Comparison of ENCODE assay signal across 11 mouse cellular contexts in the genomic region with DNA sequence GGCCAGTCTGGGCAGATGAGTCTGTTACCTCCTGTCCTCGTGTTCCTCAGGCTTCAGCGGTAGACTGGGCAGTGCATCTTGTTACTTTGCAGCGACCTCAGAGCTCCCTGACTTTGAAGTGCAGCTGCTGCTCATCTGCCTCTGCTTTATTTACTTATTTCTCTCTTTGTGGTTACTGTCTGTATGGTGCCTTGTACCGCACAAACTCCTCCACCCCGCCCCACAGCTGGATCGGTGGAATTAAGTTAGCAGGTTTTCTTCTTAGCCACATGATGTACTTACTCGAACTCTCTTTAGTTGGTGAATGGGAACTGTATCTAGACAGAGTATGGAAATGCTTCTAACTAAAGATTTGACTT. TPM values are rescaled to one million over a fixed set of nuclear protein-coding genes. Genes with fewer than 3 reads are reported as not detected.
DNase-seq lines count a peak whose midpoint lies in the region; ATAC-seq and TF ChIP-seq lines count a peak whose summit lies in the region.
"Had no signal": no experiment of that assay in that cellular context is flagged by ENCODE, and none has a peak within 500 bp of the region (broad histone marks: within the 10 kb centered on the region; RNA-seq: fewer than 3 reads in every experiment).

No protein-coding gene starts in this region.

- H3K4me3 ChIP-seq in bone marrow, adult 2 months (replicated peaks; ENCODE audit: control insufficient read depth, low read depth, low read length), result peak overlapping the region; percentile 4
- H3K4me3 ChIP-seq in macrophage (ENCODE audit: inconsistent target), result peak overlapping the region; percentile 8; the same call in 1 of the 2 replicates
- H3K4me3 ChIP-seq: forebrain, embryonic 12.5 days; heart, adult 2 months; hindbrain, embryonic 15.5 days had no signal

- ATAC-seq in CD4-positive, CD25-positive, alpha-beta regulatory T cell, adult 4 months, result peak; percentile 49
- ATAC-seq: Patski had no signal

- intact Hi-C loops in left cerebral cortex, postnatal 10 days (cut with DNase I), result no loop called here

- peaks cover 13% of the 10 kb centered on the region for H3K4me1 ChIP-seq in bone marrow, adult 2 months (ENCODE audit: control insufficient read depth, insufficient read depth, low read length)
- H3K4me1 ChIP-seq: forebrain, embryonic 12.5 days; hindbrain, embryonic 15.5 days had no signal

- H3K79me2 ChIP-seq in macrophage (ENCODE audit: inconsistent target), result peaks cover 82% of the 10 kb centered on the region

- H3K27ac ChIP-seq in bone marrow, adult 2 months (ENCODE audit: control insufficient read depth, insufficient read depth, low read depth, low read length, poor library complexity), result peak overlapping the region; percentile 87
- peak overlapping the region; percentile 92 for H3K27ac ChIP-seq in macrophage
- H3K27ac ChIP-seq: forebrain, embryonic 12.5 days; heart, adult 2 months; hindbrain, embryonic 15.5 days had no signal

- peaks cover 51% of the 10 kb centered on the region for H3K36me3 ChIP-seq in macrophage (ENCODE audit: inconsistent target)
- H3K36me3 ChIP-seq in splenic B cell, adult 2 months (ENCODE audit: control insufficient read depth, insufficient read depth, low read length, poor library complexity, severe bottlenecking), result peaks cover 35% of the 10 kb centered on the region

- DNase-seq in splenic B cell, adult 2 months (ENCODE audit: low read depth, low spot score), result peak; percentile 73
- no peak for DNase-seq in left cerebral cortex, postnatal 10 days (ENCODE audit: extremely low spot score in 1 of 2, low spot score in 2 of 2)
- DNase-seq in kidney, postnatal 10 days, result no peak
- DNase-seq in frontal cortex, postnatal 25 days (ENCODE audit: low spot score in 2 of 2), result no peak

- no peaks in the 10 kb centered on the region for H3K27me3 ChIP-seq in splenic B cell, adult 2 months (ENCODE audit: control insufficient read depth, insufficient read depth, low read length, poor library complexity, severe bottlenecking)
- H3K27me3 ChIP-seq: forebrain, embryonic 12.5 days; hindbrain, embryonic 15.5 days; Patski had no signal

- 8% methylated on average over 7 of the region's 7 CpGs for WGBS in bone marrow, adult 2 months
- WGBS in macrophage (ENCODE audit: missing documents), result 7% methylated on average over 7 of the region's 7 CpGs

- TF ChIP-seq POLR2A in bone marrow, adult 2 months (IDR thresholded peaks at IDR 0.05; ENCODE audit: borderline replicate concordance, control insufficient read depth, low read depth, low read length), result no peak

- TF ChIP-seq CTCF in bone marrow, adult 2 months (IDR thresholded peaks at IDR 0.05; ENCODE audit: control insufficient read depth, insufficient read depth, low read length), result no peak

RNA-seq across cellular contexts. Expression of a gene that starts 13.4 kb away (rescaled TPM):
- 100 to 1,000 TPM; 132 to 139 TPM for polyA plus RNA-seq in CD4-positive, CD25-positive, alpha-beta regulatory T cell, adult 4 months (2017; shearing (Covaris generic))
- 34.6 and 50.9 TPM in 2 replicates for polyA plus RNA-seq in bone marrow, adult 2 months (2011; ENCODE audit: insufficient read depth, insufficient read length, low replicate concordance, missing spikeins)
- 10 to 100 TPM; 32.6 to 63.1 (median 45.8) TPM for total RNA-seq in macrophage (2018; cell fraction: chromatin; rRNA removed)
- total RNA-seq in macrophage (2018; cell fraction: cytosol; rRNA removed), result 10 to 100 TPM; 27.3 to 38.8 (median 34.9) TPM
- 10 to 100 TPM; 35.1 to 68.0 (median 49.4) TPM for total RNA-seq in macrophage (2018; cell fraction: nucleus; rRNA removed)
- polyA plus RNA-seq in macrophage (2018), result 35.0 to 41.7 TPM (median 39.3 TPM) in 3 replicates
- 10 to 100 TPM; 34.9 to 35.5 TPM for total RNA-seq in left cerebral cortex, postnatal 10 days (2021)

RNA-seq across cellular contexts. Expression of a gene that starts 14.2 kb away (rescaled TPM):
- polyA plus RNA-seq in CD4-positive, CD25-positive, alpha-beta regulatory T cell, adult 4 months (2017; shearing (Covaris generic)), result 100 to 1,000 TPM; 158 to 175 TPM
- polyA plus RNA-seq in bone marrow, adult 2 months (2011; ENCODE audit: insufficient read depth, insufficient read length, low replicate concordance, missing spikeins), result 27.5 and 28.7 TPM in 2 replicates
- total RNA-seq in macrophage (2018; cell fraction: chromatin; rRNA removed), result 100 to 1,000 TPM; 118 to 384 (median 176) TPM
- total RNA-seq in macrophage (2018; cell fraction: cytosol; rRNA removed), result 100 to 1,000 TPM in 9 of 26 experiments, 10 to 100 TPM in 17; 86.2 to 131 (median 98.3) TPM
- total RNA-seq in macrophage (2018; cell fraction: nucleus; rRNA removed), result 100 to 1,000 TPM in 18 of 26 experiments, 10 to 100 TPM in 8; 84.7 to 227 (median 106) TPM
- 55.4 to 80.1 TPM (median 68.0 TPM) in 3 replicates for polyA plus RNA-seq in macrophage (2018)
- 10 to 100 TPM; 32.9 to 34.8 TPM for total RNA-seq in left cerebral cortex, postnatal 10 days (2021)

RNA-seq across cellular contexts. Expression of a gene that starts 59.1 kb away (rescaled TPM):
- polyA plus RNA-seq in CD4-positive, CD25-positive, alpha-beta regulatory T cell, adult 4 months (2017; shearing (Covaris generic)), result 1 to 10 TPM in 1 of 2 experiments, not detected in 1; 4.4 TPM
- polyA plus RNA-seq in bone marrow, adult 2 months (2011; ENCODE audit: insufficient read depth, insufficient read length, low replicate concordance, missing spikeins), result 8.6 and 10.8 TPM in 2 replicates
- 1 to 10 TPM in 10 of 26 experiments, under 1 TPM in 6, not detected in 10; 0.37 to 2.8 (median 1.3) TPM for total RNA-seq in macrophage (2018; cell fraction: chromatin; rRNA removed)
- under 1 TPM in 3 of 26 experiments, not detected in 23; 0.05 to 0.55 (median 0.14) TPM for total RNA-seq in macrophage (2018; cell fraction: cytosol; rRNA removed)
- 1 to 10 TPM in 8 of 26 experiments, under 1 TPM in 2, not detected in 16; 0.70 to 3.0 (median 1.1) TPM for total RNA-seq in macrophage (2018; cell fraction: nucleus; rRNA removed)
- polyA plus RNA-seq in macrophage (2018), result not detected in 3 replicates
- 1 to 10 TPM; 1.5 to 2.3 TPM for total RNA-seq in left cerebral cortex, postnatal 10 days (2021)
